Mouse (Mus musculus): ENCODE measurements at regions not wholly inside any gene's neighbourhood (a gene's known extent, or its start where the extent isn't known, plus 50 kb on each side); places are given as distances from the start of the nearest gene placed in this dataset.

GRCm38 (mm10) chr1:80396560-80396959 lies 56.3 kb upstream of the Cul3 start:
- no peak for DNase-seq (ENCODE audit: low read depth, low spot score)

GRCm38 (mm10) chr1:80391406-80391805 lies 51.1 kb upstream of the Cul3 start:
- no peak for DNase-seq (ENCODE audit: low read depth, low spot score)

GRCm38 (mm10) chr1:80390366-80390765 lies 50.1 kb upstream of the Cul3 start:
- DNase-seq (ENCODE audit: low read depth, low spot score), result peak; percentile 68
